Mouse (Mus musculus) adrenal gland, postnatal 14 days (tissue): ENCODE data around the gene Nrarp. TPM values are rescaled to one million over a fixed set of nuclear protein-coding genes. Genes with fewer than 3 reads are reported as not detected.

Experiments used
- DNase-seq: peaks from one replicate; pipeline ENCODE4 v3.0.0; 2021; ENCODE audit warnings: mixed read lengths
- total RNA-seq: library from RNA; stranded (reverse); gene quantifications from 2 replicates; pipeline ENCODE4 v1.2.3, GENCODE M21; 2021

Nrarp gene
- total RNA-seq, 1 experiment from 2014 or later: 8.7 TPM

DNA sequence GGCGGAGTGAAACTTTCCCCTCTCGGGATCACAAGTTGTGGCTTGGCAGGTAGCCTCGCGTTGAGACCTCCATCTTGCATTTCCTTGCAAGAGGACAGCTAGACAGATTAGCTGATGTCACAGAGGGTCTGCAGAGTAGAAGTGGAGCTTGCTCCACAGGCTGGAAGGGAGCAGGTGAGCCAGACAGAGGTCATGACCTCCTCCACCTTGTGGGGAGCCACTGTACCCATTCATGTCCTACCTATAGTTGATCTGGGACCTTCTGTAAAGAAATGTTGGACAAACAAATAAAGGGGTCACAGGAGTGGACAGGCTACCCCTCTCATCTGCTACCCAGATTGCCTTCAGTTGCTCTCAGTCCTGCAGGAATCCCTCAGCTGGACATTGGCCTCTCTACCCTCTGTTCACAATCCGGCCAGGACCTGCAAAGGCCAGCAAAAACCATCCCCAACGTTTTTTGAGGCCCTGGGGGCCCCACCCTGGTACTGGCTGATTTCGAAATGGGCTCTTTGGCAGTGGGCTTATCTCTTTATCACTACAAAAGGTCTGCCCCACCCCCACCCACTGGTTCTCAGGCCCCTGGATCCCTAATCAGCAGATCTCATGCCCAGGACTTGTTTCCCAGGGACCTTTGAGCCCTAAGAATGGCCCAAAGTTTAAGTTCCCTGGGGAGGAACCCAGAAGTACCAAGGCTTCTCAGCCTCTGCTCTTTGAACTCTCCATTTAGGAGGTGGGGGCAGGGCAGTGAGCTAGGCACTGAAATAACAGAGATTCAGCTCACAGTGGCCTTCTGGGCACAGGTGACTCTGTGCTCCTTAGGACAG is 5.5 kb upstream of the Nrarp start:
- no peak for DNase-seq

DNA sequence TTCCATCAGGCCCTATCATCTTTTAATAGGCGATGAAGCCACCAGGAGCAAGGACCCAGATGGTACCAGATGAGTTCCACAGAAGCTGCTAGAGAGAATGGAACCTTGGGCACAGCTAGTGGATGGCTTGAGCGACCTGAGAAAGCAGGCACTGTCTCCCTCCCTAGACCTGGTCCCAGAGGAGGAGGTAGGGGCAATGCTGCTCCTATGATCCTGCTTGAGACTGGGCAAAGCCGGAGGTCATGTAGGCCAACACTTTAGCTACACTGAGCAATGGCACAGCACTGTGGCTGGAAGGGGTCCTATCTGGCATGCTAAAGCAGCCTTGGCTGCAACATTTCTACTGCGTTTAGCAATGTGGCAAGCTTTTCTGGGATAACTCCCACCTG is 4.9 kb upstream of the Nrarp start:
- DNase-seq: no peak

DNA sequence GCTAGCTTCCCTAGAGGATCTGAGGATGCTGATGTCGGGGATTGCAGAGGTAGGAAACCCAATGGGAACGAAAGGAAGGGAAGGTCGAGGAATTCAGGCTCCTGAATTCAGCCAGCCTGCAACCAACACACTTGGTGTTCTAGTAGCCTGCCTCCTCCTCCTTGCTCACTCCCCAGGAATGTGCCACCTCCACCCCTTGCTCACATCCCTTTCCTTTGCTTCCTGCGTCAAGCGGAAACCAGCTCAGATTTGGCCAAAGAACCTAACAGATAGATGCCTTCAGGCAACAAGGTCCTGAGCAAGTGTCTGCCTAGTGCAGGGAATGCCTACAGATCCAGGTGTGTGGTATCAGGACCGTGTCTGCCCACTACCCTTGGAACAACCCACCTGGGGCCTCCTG is 4.0 kb upstream of the Nrarp start:
- DNase-seq: no peak

DNA sequence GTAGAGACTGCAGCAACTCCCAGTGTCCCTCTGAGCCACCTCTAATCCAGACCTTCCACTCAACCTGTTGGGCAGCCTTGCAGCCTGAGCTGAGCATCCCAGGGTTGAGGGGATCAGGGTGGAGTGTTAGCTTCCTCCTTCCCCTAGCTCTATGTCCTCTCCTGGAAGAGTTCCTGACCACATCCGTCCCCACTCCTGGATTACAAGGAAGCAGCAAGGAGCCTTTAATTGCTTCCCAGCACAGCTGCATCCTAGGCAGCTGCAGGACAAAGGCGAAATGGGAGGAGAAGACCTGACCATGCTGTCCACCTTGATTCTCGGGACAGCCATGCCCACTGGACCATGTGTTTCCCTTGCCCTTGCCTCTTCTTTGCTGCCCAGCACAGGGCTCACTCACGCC is 3.5 kb upstream of the Nrarp start:
- DNase-seq: no peak

GRCm38 (mm10) chr2:25177685-25178084 is 2.9 kb upstream of the Nrarp start:
- DNase-seq: peak; percentile 53

DNA sequence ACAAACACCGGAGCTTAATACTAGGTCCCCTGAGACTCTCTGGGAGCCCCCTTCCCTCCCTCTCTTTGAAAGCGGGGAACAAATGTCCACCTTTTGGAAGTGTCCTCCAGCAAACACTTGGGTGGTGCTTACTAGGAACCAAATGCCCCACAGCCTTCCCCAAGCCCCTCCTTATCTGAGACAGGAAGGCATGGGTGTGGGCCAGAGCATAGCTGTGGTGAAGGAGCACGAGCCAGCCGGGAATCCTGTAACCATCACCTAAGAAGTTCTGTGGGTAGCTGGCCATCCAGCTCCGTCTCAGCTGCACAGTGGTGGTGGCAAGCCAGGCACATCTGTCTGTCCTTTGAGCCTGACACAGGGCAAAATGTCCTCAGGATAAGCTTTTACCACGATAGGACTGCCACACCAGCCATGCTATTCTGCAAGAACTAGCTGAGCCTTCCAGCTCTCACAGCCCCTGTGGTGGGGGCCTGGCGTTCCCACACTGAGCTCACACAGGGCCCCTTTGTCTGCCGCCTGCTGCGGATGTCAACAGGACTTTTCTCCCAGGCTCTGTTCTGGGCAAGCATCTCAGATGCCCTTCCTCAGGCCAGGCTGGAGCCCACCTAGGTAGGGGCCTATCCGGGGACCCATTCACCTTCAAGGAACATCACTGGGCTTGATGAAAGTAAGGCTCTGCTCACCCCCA is 2.1 kb upstream of the Nrarp start:
- no peak for DNase-seq

GRCm38 (mm10) chr2:25179566-25180217 is 866 bp upstream of the Nrarp start:
- DNase-seq: no peak

GRCm38 (mm10) chr2:25180973-25181890 is 674 bp downstream of the Nrarp start:
- peak; percentile 41 for DNase-seq

DNA sequence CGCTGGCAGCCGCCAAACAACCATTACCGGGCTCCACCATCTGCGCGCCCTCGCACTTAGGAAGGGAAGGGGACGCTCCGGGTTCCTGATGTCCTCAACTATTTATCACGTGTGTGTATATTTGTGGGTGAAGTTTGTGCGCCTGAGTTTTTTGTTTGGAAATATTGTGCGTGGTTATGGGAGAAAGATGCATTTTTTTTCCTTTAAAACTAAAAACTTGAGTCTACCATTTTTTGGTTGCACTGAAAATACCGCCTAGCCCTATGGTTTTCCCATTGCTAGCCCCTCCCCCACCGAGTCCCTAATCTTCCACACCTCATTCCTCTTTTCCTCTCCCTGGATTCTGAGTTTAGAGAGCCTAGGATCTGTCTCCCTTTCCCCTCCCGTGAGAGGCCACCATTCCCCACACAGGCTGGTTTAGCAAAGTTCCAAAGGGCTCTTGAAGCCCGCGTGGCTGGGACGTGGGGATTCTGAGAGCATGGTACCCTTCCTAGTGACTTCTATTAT is 1.4 kb downstream of the Nrarp start:
- DNase-seq: no peak

GRCm38 (mm10) chr2:25182664-25183063 is 2.1 kb downstream of the Nrarp start:
- no peak for DNase-seq

DNA sequence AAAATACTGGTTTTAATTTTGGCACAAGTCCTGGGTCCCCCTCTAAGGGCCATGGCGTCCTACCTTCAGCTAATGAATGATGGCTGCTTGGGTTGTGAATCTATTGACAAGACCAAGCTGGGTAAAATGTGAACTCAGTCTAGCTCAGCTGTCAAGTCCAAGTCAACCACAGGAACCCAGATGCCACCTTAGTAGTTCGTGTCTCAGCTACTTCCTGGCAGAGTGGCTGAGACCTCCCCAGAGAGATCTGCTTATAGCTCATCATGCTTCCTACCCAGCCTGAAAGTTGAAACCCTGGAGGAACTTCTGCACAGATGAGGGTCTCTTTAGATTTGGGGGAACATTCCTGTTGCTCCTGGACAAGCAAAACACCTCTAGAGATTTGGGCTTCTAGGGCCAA is 2.8 kb downstream of the Nrarp start:
- DNase-seq: no peak

DNA sequence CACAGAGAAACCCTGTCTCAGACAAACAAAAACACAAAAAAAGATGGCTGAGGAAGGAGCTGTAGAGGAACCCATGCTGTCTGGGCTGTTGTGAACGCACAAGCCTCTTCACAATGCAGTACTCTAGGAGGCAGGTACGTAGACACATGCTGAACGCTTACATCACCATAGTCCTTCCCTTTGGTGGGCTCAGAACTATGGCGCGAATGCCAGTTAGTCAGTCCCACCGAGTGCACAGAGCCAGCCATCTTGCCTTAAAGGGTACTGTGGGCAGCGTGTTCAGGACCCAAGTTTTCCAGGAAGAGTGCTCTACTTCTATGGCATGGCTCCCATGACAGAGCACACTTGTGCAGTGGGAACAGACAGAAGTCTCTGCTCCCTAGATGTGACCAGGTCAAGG is 3.9 kb downstream of the Nrarp start:
- DNase-seq: no peak

DNA sequence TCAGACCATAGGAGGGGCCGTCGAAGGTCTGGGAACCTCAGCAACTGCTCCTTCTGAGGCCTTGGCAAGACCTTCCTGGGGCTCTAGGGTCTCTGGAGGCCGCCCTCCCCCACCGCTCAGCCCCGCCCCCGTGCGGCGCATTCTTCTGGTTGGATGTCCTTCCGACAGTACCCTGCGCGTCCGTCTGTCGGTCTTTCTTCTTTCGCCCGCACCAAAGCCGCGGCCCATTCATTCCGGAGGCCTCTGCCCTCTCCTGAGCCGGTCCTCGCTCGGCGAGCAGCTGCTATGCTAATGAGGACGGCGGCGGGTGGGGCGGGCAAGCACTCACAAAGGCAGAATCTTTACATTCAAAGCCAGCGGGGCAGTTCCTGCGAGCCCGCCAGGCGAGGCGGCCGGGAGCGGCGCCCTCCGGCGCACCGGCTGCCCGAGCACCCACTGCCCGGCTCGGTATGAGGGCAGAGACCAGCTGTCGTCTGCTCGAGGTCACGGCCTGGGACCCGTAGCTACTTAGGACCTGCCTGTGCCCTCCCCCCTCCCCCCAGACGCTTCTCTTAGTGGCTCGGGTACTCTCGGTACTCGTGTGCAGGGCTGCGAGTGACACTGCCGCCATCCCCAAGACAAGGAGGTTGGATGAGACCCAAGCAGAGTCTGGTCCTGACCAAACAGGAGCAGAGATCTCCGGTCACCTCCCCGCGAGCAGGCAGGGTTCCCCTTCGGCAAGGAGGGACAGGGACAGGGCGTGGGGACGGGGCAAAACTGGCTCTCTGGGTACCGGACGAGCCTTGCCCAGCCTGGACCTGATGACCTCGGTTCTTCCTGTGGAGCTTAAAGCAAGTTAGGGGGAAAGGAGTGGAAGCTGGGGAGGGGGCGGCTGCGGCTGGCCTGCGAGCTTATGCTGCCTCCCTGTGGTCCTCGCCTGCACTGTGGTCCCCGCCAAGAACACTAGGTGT is 5.3 kb downstream of the Nrarp start:
- peak; percentile 59 for DNase-seq

DNA sequence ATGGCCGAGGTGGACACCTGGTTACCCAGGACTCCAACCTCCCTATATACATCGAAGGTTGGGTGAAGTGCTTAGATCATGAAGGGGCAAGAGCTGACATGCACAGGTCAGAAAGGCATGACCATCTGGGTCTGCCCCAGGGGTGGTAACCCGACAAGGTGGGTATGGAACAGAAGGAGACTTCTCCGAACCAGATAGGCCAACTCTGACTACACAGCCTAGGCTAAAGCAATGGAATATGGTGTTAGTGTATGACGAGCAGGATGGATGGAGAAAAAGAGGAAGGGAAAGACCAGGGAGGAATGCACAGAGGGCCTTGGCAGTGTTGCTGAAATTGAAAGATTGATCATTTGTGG is 6.0 kb downstream of the Nrarp start:
- DNase-seq: no peak

DNA sequence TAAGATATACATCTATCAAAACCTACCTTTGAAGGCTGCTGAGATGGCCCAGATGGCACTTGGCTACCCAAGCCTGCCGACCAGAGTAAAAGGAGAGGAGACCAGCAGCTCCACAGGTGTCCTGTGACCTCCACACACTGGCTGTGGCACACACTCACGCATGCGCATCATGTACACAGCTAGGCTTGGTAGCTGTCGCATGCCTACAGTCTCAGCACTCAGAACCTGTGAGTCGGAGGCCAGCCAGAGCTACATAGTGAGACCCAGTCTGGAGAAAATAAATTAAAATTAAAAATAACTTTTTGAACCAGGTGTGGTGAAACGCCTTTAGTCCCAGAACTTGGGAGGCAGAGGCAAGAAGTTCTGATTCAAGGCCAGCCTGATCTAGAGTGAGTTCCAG is 7.3 kb downstream of the Nrarp start:
- DNase-seq: no peak

- DNase-seq: peak; percentile 87
Observed at GRCm38 (mm10) chr2:25193330-25193770, 12.8 kb downstream of the Nrarp start.

GRCm38 (mm10) chr2:25194006-25194405 is 13.4 kb downstream of the Nrarp start:
- DNase-seq: no peak

GRCm38 (mm10) chr2:25194486-25195171 is 14.1 kb downstream of the Nrarp start:
- DNase-seq: no peak

DNA sequence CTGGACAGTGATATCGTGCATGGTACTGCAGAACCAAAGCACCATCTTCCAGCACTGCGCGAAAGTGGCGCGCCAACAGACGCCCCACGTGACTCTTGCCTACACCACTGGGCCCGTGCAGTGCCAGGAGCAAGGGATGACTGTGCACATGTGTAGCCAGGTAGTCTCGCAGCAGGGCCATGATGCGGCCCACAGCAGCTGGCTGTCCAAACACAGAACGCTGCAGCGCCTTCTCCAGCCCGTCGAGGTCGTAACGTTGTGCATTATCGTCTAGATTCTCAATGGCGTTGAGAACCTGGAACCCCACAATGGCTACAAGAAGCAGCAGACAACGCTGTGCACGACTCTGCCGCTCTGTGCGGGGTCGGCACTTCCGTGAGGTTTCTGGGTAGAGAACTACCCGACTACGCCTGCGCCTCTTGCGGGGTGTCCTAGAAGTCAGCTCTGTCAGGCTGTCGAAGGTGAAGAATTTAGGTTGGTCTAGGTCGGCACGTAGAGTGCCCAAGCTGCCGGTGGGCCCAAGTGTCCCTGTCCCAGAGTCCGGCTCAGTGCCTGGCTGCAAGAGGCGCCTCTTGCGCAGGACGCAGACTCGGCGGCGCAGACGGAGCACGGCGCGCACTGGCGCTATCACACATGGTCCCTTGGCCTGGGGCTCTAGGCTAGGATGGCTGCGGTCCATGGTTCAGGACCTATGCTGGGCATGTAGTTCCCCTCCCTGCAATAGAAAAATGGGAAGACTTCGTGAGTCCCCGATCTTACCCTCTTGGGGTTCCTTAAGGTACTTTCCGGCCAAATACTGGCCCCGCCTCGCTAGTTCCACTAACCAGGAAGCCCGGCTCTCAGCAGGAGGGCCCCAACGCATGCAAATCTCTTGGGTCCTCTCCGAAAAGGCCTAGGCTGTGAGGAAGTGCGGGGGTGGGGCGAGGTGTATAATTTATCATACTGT is 14.9 kb downstream of the Nrarp start:
- DNase-seq: peak; percentile 87
